Mouse (Mus musculus) limb, embryonic 11.5 days (tissue): ENCODE results near the gene Irf4. TPM values are rescaled to one million over a fixed set of nuclear protein-coding genes. Genes with fewer than 3 reads are reported as not detected.

Experiments
- ATAC-seq: fragments of 200-750 bp; cut with Nextera tagmentation; 2 replicates; pipeline ENCODE4 v1.8.0; 2017; ENCODE audit warnings: low read depth; ENCODE audit not compliant: insufficient number of reproducible peaks, low FRiP score, low TSS enrichment
- DNase-seq: peaks from one replicate; pipeline ENCODE4 v3.0.0-alpha.2; 2015; ENCODE audit warnings: low spot score
- H3K27ac ChIP-seq: fragments of 300-500 bp; sonication (generic); replicated peaks from 2 replicates; pipeline ENCODE4 v1.5.1; 2014; ENCODE audit warnings: low read depth, mild to moderate bottlenecking, low read length
- H3K27me3 ChIP-seq: fragments of 300-500 bp; sonication (generic); 2 replicates; pipeline ENCODE4 v1.6.1; 2014; ENCODE audit warnings: mild to moderate bottlenecking, low read length, mixed read lengths; ENCODE audit not compliant: control insufficient read depth, insufficient read depth
- H3K36me3 ChIP-seq: fragments of 300-500 bp; sonication (generic); 2 replicates; pipeline ENCODE4 v1.6.1; 2014; ENCODE audit warnings: mild to moderate bottlenecking, low read length, moderate library complexity, mixed read lengths; ENCODE audit not compliant: control insufficient read depth, insufficient read depth
- H3K4me1 ChIP-seq: fragments of 300-500 bp; sonication (generic); 2 replicates; pipeline ENCODE4 v1.6.1; 2014; ENCODE audit warnings: low read length, mixed read lengths; ENCODE audit not compliant: control insufficient read depth, insufficient read depth
- H3K4me2 ChIP-seq: fragments of 300-500 bp; sonication (generic); 2 replicates; pipeline ENCODE4 v1.6.1; 2014; ENCODE audit warnings: low read depth, mild to moderate bottlenecking, moderate library complexity; ENCODE audit not compliant: severe bottlenecking
- H3K4me3 ChIP-seq: fragments of 300-500 bp; sonication (generic); 2 replicates; pipeline ENCODE4 v1.5.1; 2014; ENCODE audit warnings: low read depth, low read length
- H3K9ac ChIP-seq: fragments of 300-500 bp; sonication (generic); 2 replicates; pipeline ENCODE4 v1.6.1; 2014; ENCODE audit warnings: mild to moderate bottlenecking, low read length
- H3K9me3 ChIP-seq: fragments of 300-500 bp; sonication (generic); 2 replicates; pipeline ENCODE4 v1.6.1; 2016; ENCODE audit warnings: low read length; ENCODE audit not compliant: control insufficient read depth
- WGBS: fragments of 180-500 bp; shearing (Covaris S2); extraction: QIAGEN DNeasy Blood & Tissue Kit; methylation state at CpG from one replicate; pipeline ENCODE4 v1.1.7; 2014; 5-methylcytosine and 5-hydroxymethylcytosine counted together
- polyA plus RNA-seq: library from polyadenylated mRNA; unstranded; fragments of >200 nt; fragmentation: Nextera tagmentation; extraction: Ambion mirVana; gene quantifications from 2 replicates; pipeline ENCODE4 v1.2.1, GENCODE M21; 2014

Gene Irf4
- polyA plus RNA-seq, 1 experiment from 2014 or later = not detected

- no peaks in the 10 kb centered on the region for H3K9me3 ChIP-seq
- 51% methylated on average over 2 of the region's 2 CpGs for WGBS
- no peak for ATAC-seq
- H3K4me1 ChIP-seq = 0 out of 2 replicates have a peak, but pooled peaks cover 3% of the 10 kb centered on the region
- H3K4me2 ChIP-seq = no peak overlapping the region
- H3K9ac ChIP-seq = no peak overlapping the region
- H3K27me3 ChIP-seq = no peaks in the 10 kb centered on the region
- no peak overlapping the region for H3K27ac ChIP-seq
- no peak overlapping the region for H3K4me3 ChIP-seq
- DNase-seq = no peak
- no peaks in the 10 kb centered on the region for H3K36me3 ChIP-seq
These were observed 32.9 kb downstream of the Irf4 start for GRCm38 (mm10) chr13:30781905-30782304.

GRCm38 (mm10) chr13:30782419-30782818, 33.4 kb downstream of the Irf4 start:
- Histone ChIP-seq H3K27ac (no peak overlapping the region), H3K4me1 (0 out of 2 replicates have a peak, but pooled peaks cover 3% of the 10 kb centered on the region), H3K4me2 (no peak overlapping the region), H3K4me3 (no peak overlapping the region), H3K9me3 (no peaks in the 10 kb centered on the region), H3K9ac (no peak overlapping the region), H3K36me3 (no peaks in the 10 kb centered on the region), H3K27me3 (no peaks in the 10 kb centered on the region)
- ATAC-seq (no peak), DNase-seq (no peak)
- WGBS = 35% methylated on average over 8 of the region's 8 CpGs

GRCm38 (mm10) chr13:30785423-30786040, 36.5 kb downstream of the Irf4 start:
- no peak overlapping the region for H3K9ac ChIP-seq
- H3K4me2 ChIP-seq = no peak overlapping the region
- no peak overlapping the region for H3K4me3 ChIP-seq
- H3K27me3 ChIP-seq = no peaks in the 10 kb centered on the region
- no peaks in the 10 kb centered on the region for H3K36me3 ChIP-seq
- no peaks in the 10 kb centered on the region for H3K9me3 ChIP-seq
- WGBS = 90% methylated on average over 4 of the region's 4 CpGs
- H3K27ac ChIP-seq = no peak overlapping the region
- DNase-seq (no peak), ATAC-seq (no peak)
- H3K4me1 ChIP-seq = 0 out of 2 replicates have a peak, but pooled peaks cover 3% of the 10 kb centered on the region

GRCm38 (mm10) chr13:30786235-30787035, 37.4 kb downstream of the Irf4 start:
- ATAC-seq = no peak
- DNase-seq = no peak
- Histone ChIP-seq H3K4me1 (0 out of 2 replicates have a peak, but pooled peaks cover 3% of the 10 kb centered on the region), H3K27ac (no peak overlapping the region), H3K36me3 (no peaks in the 10 kb centered on the region), H3K4me2 (no peak overlapping the region), H3K9ac (no peak overlapping the region), H3K27me3 (no peaks in the 10 kb centered on the region), H3K9me3 (no peaks in the 10 kb centered on the region), H3K4me3 (no peak overlapping the region)
- 80% methylated on average over 5 of the region's 5 CpGs for WGBS

GRCm38 (mm10) chr13:30787036-30787320, 38.0 kb downstream of the Irf4 start:
- no peaks in the 10 kb centered on the region for H3K27me3 ChIP-seq
- 0 out of 2 replicates have a peak, but pooled peaks cover 1% of the 10 kb centered on the region for H3K4me1 ChIP-seq
- no peak overlapping the region for H3K27ac ChIP-seq
- no peaks in the 10 kb centered on the region for H3K36me3 ChIP-seq
- 92% methylated on average over 2 of the region's 2 CpGs for WGBS
- H3K4me3 ChIP-seq = no peak overlapping the region
- no peak overlapping the region for H3K4me2 ChIP-seq
- no peaks in the 10 kb centered on the region for H3K9me3 ChIP-seq
- no peak overlapping the region for H3K9ac ChIP-seq
- DNase-seq (no peak), ATAC-seq (no peak)

- DNase-seq (no peak), ATAC-seq (no peak)
- H3K4me1 ChIP-seq = no peaks in the 10 kb centered on the region
- no peaks in the 10 kb centered on the region for H3K36me3 ChIP-seq
- no peak overlapping the region for H3K9ac ChIP-seq
- H3K4me2 ChIP-seq = no peak overlapping the region
- no peaks in the 10 kb centered on the region for H3K27me3 ChIP-seq
- no peaks in the 10 kb centered on the region for H3K9me3 ChIP-seq
- no peak overlapping the region for H3K4me3 ChIP-seq
- H3K27ac ChIP-seq = no peak overlapping the region
- WGBS = 80% methylated on average over 2 of the region's 2 CpGs
These were observed 38.5 kb downstream of the Irf4 start for GRCm38 (mm10) chr13:30787556-30787955.

GRCm38 (mm10) chr13:30787960-30788359, 38.9 kb downstream of the Irf4 start:
- no peak for DNase-seq
- Histone ChIP-seq H3K4me2 (no peak overlapping the region), H3K9ac (no peak overlapping the region), H3K27me3 (no peaks in the 10 kb centered on the region), H3K4me3 (no peak overlapping the region), H3K36me3 (no peaks in the 10 kb centered on the region), H3K9me3 (no peaks in the 10 kb centered on the region), H3K4me1 (no peaks in the 10 kb centered on the region), H3K27ac (no peak overlapping the region)
- WGBS = 86% methylated on average over 4 of the region's 4 CpGs
- no peak for ATAC-seq

- H3K9me3 ChIP-seq = no peaks in the 10 kb centered on the region
- 87% methylated on average over 3 of the region's 3 CpGs for WGBS
- H3K36me3 ChIP-seq = no peaks in the 10 kb centered on the region
- no peak overlapping the region for H3K9ac ChIP-seq
- no peaks in the 10 kb centered on the region for H3K4me1 ChIP-seq
- H3K4me2 ChIP-seq = no peak overlapping the region
- ATAC-seq = no peak
- DNase-seq = no peak
- no peaks in the 10 kb centered on the region for H3K27me3 ChIP-seq
- H3K4me3 ChIP-seq = no peak overlapping the region
- no peak overlapping the region for H3K27ac ChIP-seq
These were observed 39.4 kb downstream of the Irf4 start for GRCm38 (mm10) chr13:30788421-30788820.
